Mouse (Mus musculus): ENCODE measurements around the gene Cux1. TPM values are rescaled to one million over a fixed set of nuclear protein-coding genes. Genes with fewer than 3 reads are reported as not detected.

Cux1 gene
- polyA plus RNA-seq (2016; fragmentation: Nextera tagmentation; extraction: Ambion mirVana) = 79.8 and 81.1 TPM in 2 replicates

DNA sequence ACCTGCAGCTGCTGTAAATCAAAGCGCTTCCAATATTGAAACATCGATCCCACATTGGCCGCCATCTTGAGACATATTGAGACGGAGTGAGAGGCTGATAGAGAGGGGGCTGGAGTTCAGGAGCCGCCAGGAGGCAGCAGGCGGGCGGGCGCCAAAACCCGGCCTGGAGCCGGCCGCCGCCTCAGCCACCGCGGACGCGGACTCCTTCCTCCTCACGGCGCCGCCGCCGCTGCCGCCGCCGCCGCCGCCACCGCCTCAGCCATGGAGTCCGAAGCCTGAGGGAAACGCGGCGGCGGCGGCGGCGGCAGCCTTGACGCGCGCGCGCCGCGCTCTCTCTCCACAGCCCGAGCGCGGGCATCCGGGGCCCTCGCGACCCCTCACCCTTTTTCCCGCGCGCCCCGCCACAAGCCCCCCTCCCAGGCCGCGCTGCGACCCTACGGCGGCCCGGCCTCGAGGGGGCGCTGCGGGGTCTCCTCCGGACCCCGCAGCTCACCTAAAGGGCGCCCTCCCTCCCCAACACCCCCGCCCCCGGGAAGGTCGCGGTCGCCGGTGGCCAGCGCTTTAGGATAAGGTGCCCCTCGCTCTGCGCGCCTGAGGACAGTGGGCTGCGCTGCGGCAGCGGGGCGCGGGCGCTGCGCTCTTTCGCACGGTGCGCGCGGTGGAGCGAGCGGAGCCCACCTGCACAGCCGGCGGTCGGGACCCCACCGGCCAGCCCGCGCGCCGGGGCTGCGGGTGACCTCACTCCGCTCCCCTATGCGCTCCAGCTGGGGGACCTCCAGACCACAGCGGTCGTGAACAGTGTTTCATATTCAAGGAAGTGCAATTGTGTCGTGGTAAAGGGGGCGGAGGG is at the start of gene Cux1:
Gene Cux1, minus strand, starts transcription at position 315 of the 850 bp plus-strand sequence.
- H3K36me3 ChIP-seq = no peaks in the 10 kb centered on the region
- peak within 1 kb of the TSS; percentile 84 for H3K9ac ChIP-seq
- H3K27ac ChIP-seq = peak within 1 kb of the TSS; percentile 91
- peaks cover 36% of the 10 kb centered on the region for H3K4me1 ChIP-seq
- peak; percentile 90 for ATAC-seq (ENCODE audit: insufficient number of reproducible peaks, insufficient read depth, low FRiP score, low TSS enrichment)
- H3K9me3 ChIP-seq = no peaks in the 10 kb centered on the region
- WGBS = under 1% methylated on average over 84 of the region's 103 CpGs
- H3K4me2 ChIP-seq (replicated peaks) = peak within 1 kb of the TSS; percentile 97
- peak within 1 kb of the TSS; percentile 73 for H3K4me3 ChIP-seq
- peaks cover 26% of the 10 kb centered on the region for H3K27me3 ChIP-seq

DNA sequence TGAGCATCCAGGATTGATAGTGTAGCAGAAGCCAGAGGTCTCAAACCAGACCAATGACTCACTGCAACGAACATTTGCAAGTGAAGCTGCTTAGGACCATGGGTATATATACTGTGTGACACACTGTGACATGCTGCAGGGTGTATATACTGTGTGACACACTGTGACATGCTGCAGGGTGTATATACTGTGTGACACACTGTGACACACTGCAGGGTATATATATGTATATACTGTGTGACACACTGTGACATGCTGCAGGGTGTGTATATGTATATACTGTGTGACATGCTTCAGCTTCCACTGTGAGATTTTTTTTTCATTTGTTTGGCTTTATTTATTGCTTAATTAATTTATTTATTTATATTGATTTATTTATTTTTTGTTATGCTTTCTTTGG is 45.1 kb upstream of the Cux1 start:
- WGBS = 85% methylated on average over 1 of the region's 1 CpGs
- Histone ChIP-seq H3K27ac (no peak overlapping the region), H3K27me3 (peaks cover 1% of the 10 kb centered on the region; the same call in 1 of the 2 replicates)

DNA sequence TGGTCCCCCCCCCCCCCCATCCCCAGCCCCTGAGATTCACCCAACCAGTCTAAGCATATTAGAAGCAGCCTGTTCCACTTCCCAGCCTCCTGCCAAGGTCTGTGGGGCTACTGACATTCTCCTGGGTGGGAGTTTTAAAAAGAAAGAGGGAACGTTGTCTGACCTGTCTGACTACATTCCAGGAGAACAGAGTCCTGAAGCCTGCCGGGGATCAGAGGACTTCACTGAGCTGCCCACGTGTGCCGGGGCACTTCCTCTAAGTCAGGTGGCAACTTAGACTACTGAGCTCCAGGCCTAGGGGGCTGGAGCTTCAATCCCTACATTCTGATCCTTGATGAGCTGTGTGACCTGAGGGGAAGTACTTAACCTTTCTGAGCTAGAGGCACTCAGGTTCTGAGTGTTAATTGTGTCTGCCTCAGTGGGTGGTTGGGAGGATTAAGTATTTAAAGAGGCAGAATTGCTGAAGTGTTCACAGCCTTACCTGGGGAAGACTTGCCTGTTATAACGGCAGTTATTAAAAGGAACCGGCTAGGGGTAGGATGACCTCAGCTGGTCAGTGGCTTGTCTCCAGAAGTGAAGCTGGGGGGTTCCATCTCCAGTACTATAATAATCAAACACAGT is 41.6 kb upstream of the Cux1 start:
- Histone ChIP-seq H3K27ac (no peak overlapping the region; the same call in 1 of the 2 replicates), H3K4me1 (no peaks in the 10 kb centered on the region), H3K36me3 (no peaks in the 10 kb centered on the region), H3K27me3 (no peaks in the 10 kb centered on the region), H3K9ac (no peak overlapping the region), H3K4me2 (replicated peaks) (no peak overlapping the region), H3K4me3 (no peak overlapping the region), H3K9me3 (no peaks in the 10 kb centered on the region)
- 44% methylated on average over 6 of the region's 6 CpGs for WGBS
- ATAC-seq (ENCODE audit: insufficient number of reproducible peaks, insufficient read depth, low FRiP score, low TSS enrichment) = no peak

More for the DNA sequence above, 45.1 kb upstream of the Cux1 start:
- no peak overlapping the region for H3K9ac ChIP-seq
- no peaks in the 10 kb centered on the region for H3K4me1 ChIP-seq
- ATAC-seq (ENCODE audit: insufficient number of reproducible peaks, insufficient read depth, low FRiP score, low TSS enrichment) = 0 out of 2 replicates have a peak, but pooled peaks have one; percentile 64
- no peak overlapping the region for H3K4me2 ChIP-seq (replicated peaks)
- H3K36me3 ChIP-seq = no peaks in the 10 kb centered on the region
- no peak overlapping the region for H3K4me3 ChIP-seq
- H3K9me3 ChIP-seq = no peaks in the 10 kb centered on the region

DNA sequence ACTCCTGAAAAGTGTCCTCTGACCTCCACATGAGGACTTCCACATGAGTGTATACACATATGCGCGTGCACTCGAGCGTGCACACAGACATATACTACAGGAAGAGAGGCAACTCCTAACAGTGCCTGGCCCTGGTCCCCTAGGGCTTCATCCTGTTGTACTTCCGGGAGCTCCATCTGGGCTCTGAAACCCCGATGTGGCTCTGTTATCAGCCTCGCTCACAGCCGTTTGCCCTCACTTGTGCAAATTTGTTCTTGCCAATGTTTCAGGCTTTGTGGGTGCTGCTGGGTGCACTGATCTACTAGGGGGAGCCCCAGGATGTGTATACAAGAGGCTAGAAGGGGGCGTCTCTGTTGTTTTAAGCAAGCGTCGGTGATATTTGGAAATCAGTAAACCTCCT is 37.9 kb upstream of the Cux1 start:
- Histone ChIP-seq H3K36me3 (no peaks in the 10 kb centered on the region), H3K27me3 (no peaks in the 10 kb centered on the region), H3K9ac (no peak overlapping the region), H3K27ac (no peak overlapping the region), H3K4me2 (replicated peaks) (no peak overlapping the region), H3K4me3 (no peak overlapping the region), H3K9me3 (no peaks in the 10 kb centered on the region), H3K4me1 (no peaks in the 10 kb centered on the region)
- no peak for ATAC-seq (ENCODE audit: insufficient number of reproducible peaks, insufficient read depth, low FRiP score, low TSS enrichment)
- WGBS = 75% methylated on average over 11 of the region's 11 CpGs

DNA sequence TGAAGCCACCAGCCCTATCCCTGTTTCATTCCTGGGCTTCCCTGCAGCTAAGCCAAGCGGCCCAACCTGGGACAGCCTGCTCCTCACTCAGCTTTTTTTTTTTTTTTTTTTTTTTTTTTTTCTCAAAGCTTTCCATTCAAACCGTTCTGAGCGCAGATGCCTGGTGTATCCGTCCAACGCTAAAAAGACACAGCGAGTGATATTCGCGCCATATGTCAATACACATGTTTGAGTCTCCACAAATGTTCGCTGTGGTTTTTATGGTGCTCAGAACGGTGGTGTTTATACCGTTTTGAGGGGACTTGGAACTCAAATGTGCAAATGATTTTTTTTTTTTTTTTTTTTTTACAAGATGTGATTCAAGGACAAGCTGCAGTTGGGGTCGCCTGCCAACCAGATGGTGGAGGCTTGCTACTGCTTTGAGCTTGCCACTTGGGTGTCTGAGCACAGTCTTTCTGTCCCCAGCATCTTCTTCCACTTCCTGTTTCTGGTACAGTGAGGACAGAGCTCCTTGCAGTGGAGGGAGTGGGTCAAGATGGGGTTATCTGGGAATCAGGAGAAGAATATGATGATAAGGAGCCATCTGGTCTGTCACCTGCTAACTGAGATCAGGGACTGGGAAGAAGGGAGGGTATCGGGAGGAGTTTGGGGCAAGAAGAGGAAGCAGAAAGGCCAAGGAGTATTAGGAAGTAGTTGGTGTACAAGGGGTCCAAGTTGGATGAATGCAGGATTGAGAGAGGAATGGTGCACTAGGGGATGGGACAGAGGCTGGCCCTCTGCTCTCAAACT is 36.1 kb upstream of the Cux1 start:
- no peaks in the 10 kb centered on the region for H3K9me3 ChIP-seq
- no peak overlapping the region for H3K27ac ChIP-seq
- 71% methylated on average over 13 of the region's 13 CpGs for WGBS
- no peak for ATAC-seq (ENCODE audit: insufficient number of reproducible peaks, insufficient read depth, low FRiP score, low TSS enrichment)
- H3K4me3 ChIP-seq = no peak overlapping the region
- 0 out of 2 replicates have a peak, but pooled peaks cover 2% of the 10 kb centered on the region for H3K27me3 ChIP-seq
- H3K4me1 ChIP-seq = no peaks in the 10 kb centered on the region
- no peak overlapping the region for H3K9ac ChIP-seq
- H3K4me2 ChIP-seq (replicated peaks) = no peak overlapping the region
- no peaks in the 10 kb centered on the region for H3K36me3 ChIP-seq

DNA sequence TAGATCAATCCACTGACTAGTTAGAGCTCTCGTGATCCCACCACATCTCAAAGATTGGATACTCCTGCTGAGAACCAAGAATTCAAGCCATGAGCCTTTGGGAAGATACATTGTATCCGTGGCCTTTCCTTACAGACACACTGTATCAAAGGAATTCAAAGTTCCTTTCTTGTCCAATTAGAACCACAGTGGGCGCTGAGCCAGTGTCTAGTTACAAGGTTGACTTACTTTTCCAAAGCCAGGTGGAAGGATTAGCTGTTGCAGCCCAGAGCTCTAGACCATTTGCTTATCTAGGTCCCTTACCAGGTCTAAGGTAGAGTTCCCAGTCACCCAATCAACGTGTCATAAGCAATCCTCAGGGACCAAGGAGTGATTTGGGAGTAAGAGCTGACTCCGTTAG is 33.2 kb upstream of the Cux1 start:
- no peak for ATAC-seq (ENCODE audit: insufficient number of reproducible peaks, insufficient read depth, low FRiP score, low TSS enrichment)
- H3K4me2 ChIP-seq (replicated peaks) = no peak overlapping the region
- H3K9me3 ChIP-seq = no peaks in the 10 kb centered on the region
- H3K4me3 ChIP-seq = no peak overlapping the region
- no peak overlapping the region for H3K9ac ChIP-seq
- H3K27me3 ChIP-seq = 0 out of 2 replicates have a peak, but pooled peaks cover 2% of the 10 kb centered on the region
- H3K4me1 ChIP-seq = no peaks in the 10 kb centered on the region
- 70% methylated on average over 5 of the region's 5 CpGs for WGBS
- no peaks in the 10 kb centered on the region for H3K36me3 ChIP-seq
- H3K27ac ChIP-seq = no peak overlapping the region

DNA sequence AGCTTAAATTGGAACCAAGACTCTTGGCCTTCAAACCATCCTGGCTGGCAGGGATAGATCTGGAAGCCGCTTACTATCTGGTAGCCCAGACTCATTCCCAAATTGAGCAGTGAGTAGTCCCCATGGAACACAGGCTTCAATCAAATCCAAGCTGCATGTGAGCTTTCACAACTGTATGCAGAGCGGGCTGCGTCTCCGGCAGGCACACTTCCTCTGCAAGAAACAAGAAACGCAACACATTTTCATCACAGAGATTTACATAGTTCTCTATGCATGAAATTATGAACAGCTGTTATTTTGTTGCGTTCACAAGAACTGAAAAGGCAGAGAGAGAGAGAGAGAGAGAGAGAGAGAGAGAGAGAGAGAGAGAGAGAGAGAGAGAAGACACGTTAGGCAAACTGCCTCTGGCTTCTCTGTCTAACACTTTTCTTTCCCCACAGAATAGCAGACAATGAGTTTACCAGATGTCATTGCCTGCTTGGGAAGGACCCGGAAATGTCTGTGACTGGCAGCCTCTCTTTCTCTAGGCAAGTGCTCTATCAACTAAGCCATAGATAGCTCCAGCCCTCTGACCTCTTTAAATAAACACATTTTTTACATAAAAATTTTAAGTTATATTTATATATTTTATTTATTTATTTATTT is 27.7 kb upstream of the Cux1 start:
- Histone ChIP-seq H3K36me3 (no peaks in the 10 kb centered on the region), H3K4me3 (no peak overlapping the region), H3K9me3 (no peaks in the 10 kb centered on the region), H3K4me2 (replicated peaks) (no peak overlapping the region), H3K4me1 (peaks cover 9% of the 10 kb centered on the region; the same call in 1 of the 2 replicates), H3K9ac (no peak overlapping the region), H3K27me3 (0 out of 2 replicates have a peak, but pooled peaks cover 2% of the 10 kb centered on the region), H3K27ac (0 out of 2 replicates have a peak overlapping the region, but pooled peaks have one; percentile 17)
- no peak for ATAC-seq (ENCODE audit: insufficient number of reproducible peaks, insufficient read depth, low FRiP score, low TSS enrichment)
- WGBS = 42% methylated on average over 8 of the region's 8 CpGs

DNA sequence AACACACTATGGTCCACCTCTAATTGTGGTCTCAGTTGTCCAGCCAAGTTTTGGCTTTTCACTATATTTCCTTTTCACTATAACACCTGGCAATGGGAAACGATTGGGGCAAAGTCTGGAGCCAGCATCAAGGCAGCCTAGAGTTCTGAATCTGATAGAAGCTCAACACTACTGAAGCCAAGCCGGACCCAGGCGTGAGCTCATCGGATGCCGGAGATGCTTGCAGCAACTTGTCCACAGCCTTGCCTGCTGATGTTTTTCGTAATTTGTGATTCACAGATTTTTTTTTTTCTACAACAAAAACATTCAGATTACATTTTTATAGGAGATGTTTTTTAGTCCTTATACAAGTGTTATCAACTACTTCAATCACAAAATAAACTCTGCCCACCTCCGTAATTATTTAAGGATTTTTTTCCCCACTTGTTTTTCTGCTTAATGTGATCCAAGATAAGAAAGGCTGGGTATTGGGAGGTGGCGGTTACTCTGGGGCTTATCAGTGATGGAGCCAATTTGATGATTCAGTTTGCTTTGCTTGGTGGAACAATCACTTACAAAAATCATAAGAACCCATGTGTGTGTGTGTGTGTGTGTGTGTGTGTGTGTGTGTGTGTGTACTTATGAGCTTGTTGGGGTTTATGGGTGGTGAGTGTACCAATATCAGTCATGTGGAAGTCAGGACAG is 24.7 kb upstream of the Cux1 start:
- Histone ChIP-seq H3K27me3 (0 out of 2 replicates have a peak, but pooled peaks cover 6% of the 10 kb centered on the region), H3K4me2 (replicated peaks) (no peak overlapping the region), H3K9me3 (no peaks in the 10 kb centered on the region), H3K36me3 (no peaks in the 10 kb centered on the region), H3K4me1 (peaks cover 9% of the 10 kb centered on the region; the same call in 1 of the 2 replicates), H3K9ac (no peak overlapping the region), H3K27ac (no peak overlapping the region), H3K4me3 (no peak overlapping the region)
- 87% methylated on average over 8 of the region's 8 CpGs for WGBS
- ATAC-seq (ENCODE audit: insufficient number of reproducible peaks, insufficient read depth, low FRiP score, low TSS enrichment) = no peak

DNA sequence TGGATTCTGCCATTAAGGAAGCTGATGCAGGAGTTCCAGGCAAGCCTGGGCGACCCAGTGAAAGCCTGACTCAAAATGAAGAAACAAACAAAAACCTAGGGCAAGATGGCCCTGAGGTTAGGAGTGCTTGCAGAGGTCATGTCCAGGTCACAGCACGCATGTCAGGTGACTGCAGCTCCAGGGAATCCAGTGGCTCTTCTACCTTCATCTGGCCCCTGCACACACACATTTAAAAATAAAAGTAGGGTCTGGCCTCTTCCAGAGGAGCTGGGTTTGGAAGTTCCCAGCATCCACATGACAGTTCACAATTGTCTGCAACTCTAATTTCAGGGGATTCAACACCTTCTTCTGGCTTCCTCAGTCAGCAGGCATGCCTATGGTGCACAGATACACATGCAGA is 21.7 kb upstream of the Cux1 start:
- H3K4me2 ChIP-seq (replicated peaks) = no peak overlapping the region
- ATAC-seq (ENCODE audit: insufficient number of reproducible peaks, insufficient read depth, low FRiP score, low TSS enrichment) = no peak
- 26% methylated on average over 2 of the region's 2 CpGs for WGBS
- no peaks in the 10 kb centered on the region for H3K36me3 ChIP-seq
- 0 out of 2 replicates have a peak, but pooled peaks cover 11% of the 10 kb centered on the region for H3K27me3 ChIP-seq
- H3K4me1 ChIP-seq = no peaks in the 10 kb centered on the region
- H3K27ac ChIP-seq = no peak overlapping the region
- no peak overlapping the region for H3K9ac ChIP-seq
- H3K9me3 ChIP-seq = no peaks in the 10 kb centered on the region
- no peak overlapping the region for H3K4me3 ChIP-seq

DNA sequence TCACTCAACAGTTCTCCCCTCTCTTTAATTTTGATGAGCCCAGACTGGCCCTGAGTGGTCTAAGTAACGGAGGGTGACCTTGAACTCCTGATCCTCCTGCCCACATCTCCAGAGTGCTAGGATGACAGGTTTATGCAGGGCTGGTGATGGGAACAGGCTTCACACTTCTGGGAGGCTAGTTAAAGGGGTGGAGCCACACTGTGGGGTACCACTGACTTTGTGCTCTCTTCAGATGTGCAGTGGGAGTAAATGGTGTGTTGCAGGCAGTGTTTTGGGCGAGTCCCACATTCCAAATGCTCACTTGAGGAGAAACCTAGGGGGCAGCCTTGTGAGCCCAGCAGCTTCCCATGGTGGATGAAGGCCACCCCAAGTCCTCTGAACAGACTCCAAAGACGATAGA is 21.2 kb upstream of the Cux1 start:
- Histone ChIP-seq H3K4me1 (no peaks in the 10 kb centered on the region), H3K27me3 (0 out of 2 replicates have a peak, but pooled peaks cover 12% of the 10 kb centered on the region), H3K4me3 (no peak overlapping the region), H3K9me3 (no peaks in the 10 kb centered on the region), H3K9ac (no peak overlapping the region), H3K36me3 (no peaks in the 10 kb centered on the region), H3K4me2 (replicated peaks) (no peak overlapping the region), H3K27ac (no peak overlapping the region)
- no peak for ATAC-seq (ENCODE audit: insufficient number of reproducible peaks, insufficient read depth, low FRiP score, low TSS enrichment)
- WGBS = 68% methylated on average over 3 of the region's 3 CpGs
